Mouse (Mus musculus) E14TG2a.4 (cell line): ENCODE results near the gene Xpo1.
A peak's percentile ranks its signal among the peaks of the same experiment; 100 is the strongest.

Experiments used
- H3K27me3 ChIP-seq: 2 replicates; pipeline ENCODE4 v1.6.1; 2014; ENCODE audit warnings: low read length, control low read depth; ENCODE audit not compliant: insufficient read depth
- H3K36me3 ChIP-seq: 2 replicates; pipeline ENCODE4 v1.6.1; 2014; ENCODE audit warnings: low read length, control low read depth; ENCODE audit not compliant: insufficient read depth
- H3K4me1 ChIP-seq: replicated peaks from 2 replicates; pipeline ENCODE4 v1.6.1; 2014; ENCODE audit warnings: low read depth, low read length, control low read depth
- H3K4me3 ChIP-seq: replicated peaks from 2 replicates; pipeline ENCODE4 v1.5.1; 2014; ENCODE audit warnings: mild to moderate bottlenecking, low read length
- H3K9me3 ChIP-seq: 2 replicates; pipeline ENCODE4 v1.6.1; 2014; ENCODE audit warnings: low read length, control low read depth
- CTCF ChIP-seq: conservative IDR thresholded peaks from 2 replicates; pipeline ENCODE4 v1.5.1; 2014; ENCODE audit warnings: low read length
- NANOG ChIP-seq: IDR thresholded peaks from 2 replicates; pipeline ENCODE4 v1.6.1; 2014; ENCODE audit warnings: borderline replicate concordance, low read length, mixed read lengths
- POU5F1 ChIP-seq: IDR thresholded peaks from 2 replicates; pipeline ENCODE4 v1.6.1; 2014; ENCODE audit warnings: low read length, borderline replicate concordance

Gene Xpo1

GRCm38 (mm10) chr11:23256194-23256802 is 457 bp downstream of the Xpo1 start:
- no peaks in the 10 kb centered on the region for H3K9me3 ChIP-seq
- peaks cover 44% of the 10 kb centered on the region for H3K4me1 ChIP-seq
- H3K27me3 ChIP-seq = no peaks in the 10 kb centered on the region
- peak overlapping the region; percentile 98 for H3K4me3 ChIP-seq
- peaks cover 26% of the 10 kb centered on the region for H3K36me3 ChIP-seq
- no peak for TF ChIP-seq POU5F1
- no peak for TF ChIP-seq NANOG
- TF ChIP-seq CTCF = no peak

GRCm38 (mm10) chr11:23256803-23257704 is 1.2 kb downstream of the Xpo1 start:
- no peak for TF ChIP-seq CTCF
- TF ChIP-seq NANOG = no peak
- no peak for TF ChIP-seq POU5F1
- H3K4me3 ChIP-seq = peak overlapping the region; percentile 98
- peaks cover 34% of the 10 kb centered on the region for H3K36me3 ChIP-seq
- no peaks in the 10 kb centered on the region for H3K27me3 ChIP-seq
- H3K4me1 ChIP-seq = peaks cover 51% of the 10 kb centered on the region
- H3K9me3 ChIP-seq = no peaks in the 10 kb centered on the region

- Histone ChIP-seq H3K9me3 (no peaks in the 10 kb centered on the region), H3K4me1 (peaks cover 69% of the 10 kb centered on the region), H3K27me3 (no peaks in the 10 kb centered on the region), H3K4me3 (peak overlapping the region; percentile 98), H3K36me3 (peaks cover 54% of the 10 kb centered on the region)
- TF ChIP-seq CTCF = no peak
- TF ChIP-seq NANOG = no peak
- no peak for TF ChIP-seq POU5F1
Measured at GRCm38 (mm10) chr11:23259073-23259472, 3.2 kb downstream of the Xpo1 start.

- H3K4me1 ChIP-seq = peaks cover 69% of the 10 kb centered on the region
- no peaks in the 10 kb centered on the region for H3K9me3 ChIP-seq
- peak overlapping the region; percentile 98 for H3K4me3 ChIP-seq
- no peak for TF ChIP-seq POU5F1
- no peak for TF ChIP-seq NANOG
- TF ChIP-seq CTCF = no peak
- H3K27me3 ChIP-seq = no peaks in the 10 kb centered on the region
- H3K36me3 ChIP-seq = peaks cover 58% of the 10 kb centered on the region
Measured at GRCm38 (mm10) chr11:23259481-23259880, 3.6 kb downstream of the Xpo1 start.

- H3K4me3 ChIP-seq = peak overlapping the region; percentile 55
- TF ChIP-seq POU5F1 (no peak), NANOG (no peak), CTCF (no peak)
- H3K27me3 ChIP-seq = no peaks in the 10 kb centered on the region
- no peaks in the 10 kb centered on the region for H3K9me3 ChIP-seq
- H3K36me3 ChIP-seq = peaks cover 65% of the 10 kb centered on the region
- peaks cover 72% of the 10 kb centered on the region for H3K4me1 ChIP-seq
Measured at GRCm38 (mm10) chr11:23260186-23260585, 4.3 kb downstream of the Xpo1 start.

- no peak for TF ChIP-seq POU5F1
- no peak for TF ChIP-seq NANOG
- no peak; the same call in 1 of the 2 replicates for TF ChIP-seq CTCF
- Histone ChIP-seq H3K4me1 (peaks cover 82% of the 10 kb centered on the region), H3K36me3 (peaks cover 78% of the 10 kb centered on the region), H3K4me3 (peak overlapping the region; percentile 55; the same call in 1 of the 2 replicates), H3K27me3 (no peaks in the 10 kb centered on the region), H3K9me3 (no peaks in the 10 kb centered on the region)
Measured at GRCm38 (mm10) chr11:23261490-23261889, 5.6 kb downstream of the Xpo1 start.

GRCm38 (mm10) chr11:23264949-23265348 is 9.1 kb downstream of the Xpo1 start:
- H3K4me1 ChIP-seq = peaks cover 72% of the 10 kb centered on the region
- TF ChIP-seq NANOG = peak; percentile 82
- TF ChIP-seq CTCF = no peak
- no peak overlapping the region for H3K4me3 ChIP-seq
- no peaks in the 10 kb centered on the region for H3K27me3 ChIP-seq
- peaks cover 97% of the 10 kb centered on the region for H3K36me3 ChIP-seq
- no peaks in the 10 kb centered on the region for H3K9me3 ChIP-seq

- no peaks in the 10 kb centered on the region for H3K9me3 ChIP-seq
- no peak for TF ChIP-seq NANOG
- no peak for TF ChIP-seq POU5F1
- TF ChIP-seq CTCF = peak; percentile 41
- H3K27me3 ChIP-seq = no peaks in the 10 kb centered on the region
- peaks cover 99% of the 10 kb centered on the region for H3K36me3 ChIP-seq
- H3K4me3 ChIP-seq = no peak overlapping the region
- H3K4me1 ChIP-seq = peaks cover 42% of the 10 kb centered on the region
Measured at GRCm38 (mm10) chr11:23271770-23272724, 16.2 kb downstream of the Xpo1 start.
